Mouse (Mus musculus): ENCODE data around the gene Cenpp. TPM values are rescaled to one million over a fixed set of nuclear protein-coding genes. Genes with fewer than 3 reads are reported as not detected.
A peak's percentile ranks its signal among the peaks of the same experiment; 100 is the strongest.

Gene Cenpp
- polyA plus RNA-seq, 1 experiment from 2014 or later = 34.1 TPM

- H3K4me2 ChIP-seq (replicated peaks; ENCODE audit: low read depth, low read length) = no peak within 1 kb of the TSS
- no peak within 1 kb of the TSS for H3K9ac ChIP-seq (ENCODE audit: low read depth, low read length)
- H3K4me1 ChIP-seq (ENCODE audit: control insufficient read depth, insufficient read depth, low read length) = peaks cover 3% of the 10 kb centered on the region; the same call in 1 of the 2 replicates
- 62% methylated on average over 8 of the region's 8 CpGs for WGBS
- H3K9me3 ChIP-seq (ENCODE audit: control insufficient read depth, low read length) = no peaks in the 10 kb centered on the region
- no peaks in the 10 kb centered on the region for H3K36me3 ChIP-seq (ENCODE audit: control insufficient read depth, insufficient read depth, low read length)
- H3K27me3 ChIP-seq (ENCODE audit: control insufficient read depth, insufficient read depth, low read length) = no peaks in the 10 kb centered on the region
- H3K4me3 ChIP-seq (ENCODE audit: low read length) = no peak within 1 kb of the TSS
- H3K27ac ChIP-seq (ENCODE audit: low read depth, low read length) = peak within 1 kb of the TSS; percentile 86
- ATAC-seq (ENCODE audit: low FRiP score, low TSS enrichment) = no peak
Observed at GRCm38 (mm10) chr13:49581541-49582530, 70.7 kb downstream of the Cenpp start, which contains the start of gene Omd. Gene Omd, plus strand, starts transcription at chr13:49582462.

- 82% methylated on average over 2 of the region's 2 CpGs for WGBS
- Histone ChIP-seq H3K4me2 (replicated peaks; ENCODE audit: low read depth, low read length) (no peak overlapping the region), H3K36me3 (ENCODE audit: control insufficient read depth, insufficient read depth, low read length) (no peaks in the 10 kb centered on the region), H3K4me3 (ENCODE audit: low read length) (no peak overlapping the region), H3K27ac (ENCODE audit: low read depth, low read length) (no peak overlapping the region), H3K4me1 (ENCODE audit: control insufficient read depth, insufficient read depth, low read length) (no peaks in the 10 kb centered on the region), H3K27me3 (ENCODE audit: control insufficient read depth, insufficient read depth, low read length) (no peaks in the 10 kb centered on the region), H3K9ac (ENCODE audit: low read depth, low read length) (no peak overlapping the region), H3K9me3 (ENCODE audit: control insufficient read depth, low read length) (no peaks in the 10 kb centered on the region)
- ATAC-seq (ENCODE audit: low FRiP score, low TSS enrichment) = no peak
Observed at GRCm38 (mm10) chr13:49571418-49571817, 81.2 kb downstream of the Cenpp start.

- no peak for ATAC-seq (ENCODE audit: low FRiP score, low TSS enrichment)
- no peaks in the 10 kb centered on the region for H3K36me3 ChIP-seq (ENCODE audit: control insufficient read depth, insufficient read depth, low read length)
- H3K9ac ChIP-seq (ENCODE audit: low read depth, low read length) = no peak overlapping the region
- H3K4me3 ChIP-seq (ENCODE audit: low read length) = no peak overlapping the region
- no peaks in the 10 kb centered on the region for H3K4me1 ChIP-seq (ENCODE audit: control insufficient read depth, insufficient read depth, low read length)
- 69% methylated on average over 3 of the region's 3 CpGs for WGBS
- no peaks in the 10 kb centered on the region for H3K27me3 ChIP-seq (ENCODE audit: control insufficient read depth, insufficient read depth, low read length)
- H3K9me3 ChIP-seq (ENCODE audit: control insufficient read depth, low read length) = no peaks in the 10 kb centered on the region
- H3K4me2 ChIP-seq (replicated peaks; ENCODE audit: low read depth, low read length) = no peak overlapping the region
- H3K27ac ChIP-seq (ENCODE audit: low read depth, low read length) = no peak overlapping the region
Observed at GRCm38 (mm10) chr13:49570371-49570770, 82.2 kb downstream of the Cenpp start.

GRCm38 (mm10) chr13:49564347-49564746, 88.2 kb downstream of the Cenpp start:
- H3K9me3 ChIP-seq (ENCODE audit: control insufficient read depth, low read length) = no peaks in the 10 kb centered on the region
- no peak overlapping the region for H3K27ac ChIP-seq (ENCODE audit: low read depth, low read length)
- 93% methylated on average over 1 of the region's 1 CpGs for WGBS
- no peaks in the 10 kb centered on the region for H3K4me1 ChIP-seq (ENCODE audit: control insufficient read depth, insufficient read depth, low read length)
- H3K36me3 ChIP-seq (ENCODE audit: control insufficient read depth, insufficient read depth, low read length) = no peaks in the 10 kb centered on the region
- no peak overlapping the region for H3K4me3 ChIP-seq (ENCODE audit: low read length)
- H3K9ac ChIP-seq (ENCODE audit: low read depth, low read length) = no peak overlapping the region
- H3K27me3 ChIP-seq (ENCODE audit: control insufficient read depth, insufficient read depth, low read length) = no peaks in the 10 kb centered on the region
- no peak overlapping the region for H3K4me2 ChIP-seq (replicated peaks; ENCODE audit: low read depth, low read length)
- ATAC-seq (ENCODE audit: low FRiP score, low TSS enrichment) = no peak

- H3K4me2 ChIP-seq (replicated peaks; ENCODE audit: low read depth, low read length) = no peak overlapping the region
- H3K27ac ChIP-seq (ENCODE audit: low read depth, low read length) = no peak overlapping the region
- H3K4me1 ChIP-seq (ENCODE audit: control insufficient read depth, insufficient read depth, low read length) = no peaks in the 10 kb centered on the region
- no peaks in the 10 kb centered on the region for H3K9me3 ChIP-seq (ENCODE audit: control insufficient read depth, low read length)
- ATAC-seq (ENCODE audit: low FRiP score, low TSS enrichment) = no peak
- H3K36me3 ChIP-seq (ENCODE audit: control insufficient read depth, insufficient read depth, low read length) = no peaks in the 10 kb centered on the region
- WGBS = 67% methylated on average over 2 of the region's 2 CpGs
- H3K9ac ChIP-seq (ENCODE audit: low read depth, low read length) = no peak overlapping the region
- H3K4me3 ChIP-seq (ENCODE audit: low read length) = no peak overlapping the region
- no peaks in the 10 kb centered on the region for H3K27me3 ChIP-seq (ENCODE audit: control insufficient read depth, insufficient read depth, low read length)
Observed at GRCm38 (mm10) chr13:49560886-49561285, 91.7 kb downstream of the Cenpp start.

- H3K4me3 ChIP-seq (ENCODE audit: low read length) = no peak overlapping the region
- H3K4me2 ChIP-seq (replicated peaks; ENCODE audit: low read depth, low read length) = no peak overlapping the region
- H3K9me3 ChIP-seq (ENCODE audit: control insufficient read depth, low read length) = no peaks in the 10 kb centered on the region
- no peaks in the 10 kb centered on the region for H3K36me3 ChIP-seq (ENCODE audit: control insufficient read depth, insufficient read depth, low read length)
- H3K9ac ChIP-seq (ENCODE audit: low read depth, low read length) = no peak overlapping the region
- 41% methylated on average over 2 of the region's 2 CpGs for WGBS
- ATAC-seq (ENCODE audit: low FRiP score, low TSS enrichment) = no peak
- no peak overlapping the region for H3K27ac ChIP-seq (ENCODE audit: low read depth, low read length)
- H3K4me1 ChIP-seq (ENCODE audit: control insufficient read depth, insufficient read depth, low read length) = no peaks in the 10 kb centered on the region
- no peaks in the 10 kb centered on the region for H3K27me3 ChIP-seq (ENCODE audit: control insufficient read depth, insufficient read depth, low read length)
Observed at GRCm38 (mm10) chr13:49559185-49559584, 93.4 kb downstream of the Cenpp start.

GRCm38 (mm10) chr13:49556924-49557323, 95.7 kb downstream of the Cenpp start:
- 70% methylated on average over 1 of the region's 1 CpGs for WGBS
- Histone ChIP-seq H3K4me1 (ENCODE audit: control insufficient read depth, insufficient read depth, low read length) (no peaks in the 10 kb centered on the region), H3K4me3 (ENCODE audit: low read length) (no peak overlapping the region), H3K27ac (ENCODE audit: low read depth, low read length) (no peak overlapping the region), H3K27me3 (ENCODE audit: control insufficient read depth, insufficient read depth, low read length) (no peaks in the 10 kb centered on the region), H3K36me3 (ENCODE audit: control insufficient read depth, insufficient read depth, low read length) (no peaks in the 10 kb centered on the region), H3K4me2 (replicated peaks; ENCODE audit: low read depth, low read length) (no peak overlapping the region), H3K9ac (ENCODE audit: low read depth, low read length) (no peak overlapping the region), H3K9me3 (ENCODE audit: control insufficient read depth, low read length) (no peaks in the 10 kb centered on the region)
- ATAC-seq (ENCODE audit: low FRiP score, low TSS enrichment) = no peak

- H3K27me3 ChIP-seq (ENCODE audit: control insufficient read depth, insufficient read depth, low read length) = no peaks in the 10 kb centered on the region
- no peak for ATAC-seq (ENCODE audit: low FRiP score, low TSS enrichment)
- H3K4me3 ChIP-seq (ENCODE audit: low read length) = no peak overlapping the region
- H3K27ac ChIP-seq (ENCODE audit: low read depth, low read length) = no peak overlapping the region
- no peak overlapping the region for H3K9ac ChIP-seq (ENCODE audit: low read depth, low read length)
- WGBS = 81% methylated on average over 1 of the region's 1 CpGs
- no peaks in the 10 kb centered on the region for H3K4me1 ChIP-seq (ENCODE audit: control insufficient read depth, insufficient read depth, low read length)
- no peaks in the 10 kb centered on the region for H3K36me3 ChIP-seq (ENCODE audit: control insufficient read depth, insufficient read depth, low read length)
- no peak overlapping the region for H3K4me2 ChIP-seq (replicated peaks; ENCODE audit: low read depth, low read length)
- H3K9me3 ChIP-seq (ENCODE audit: control insufficient read depth, low read length) = no peaks in the 10 kb centered on the region
Observed at GRCm38 (mm10) chr13:49556203-49556602, 96.4 kb downstream of the Cenpp start.

GRCm38 (mm10) chr13:49554519-49554918, 98.1 kb downstream of the Cenpp start:
- Histone ChIP-seq H3K4me3 (ENCODE audit: low read length) (no peak overlapping the region), H3K36me3 (ENCODE audit: control insufficient read depth, insufficient read depth, low read length) (no peaks in the 10 kb centered on the region), H3K9me3 (ENCODE audit: control insufficient read depth, low read length) (no peaks in the 10 kb centered on the region), H3K27me3 (ENCODE audit: control insufficient read depth, insufficient read depth, low read length) (no peaks in the 10 kb centered on the region), H3K27ac (ENCODE audit: low read depth, low read length) (no peak overlapping the region), H3K9ac (ENCODE audit: low read depth, low read length) (no peak overlapping the region), H3K4me1 (ENCODE audit: control insufficient read depth, insufficient read depth, low read length) (no peaks in the 10 kb centered on the region), H3K4me2 (replicated peaks; ENCODE audit: low read depth, low read length) (no peak overlapping the region)
- WGBS = 84% methylated on average over 5 of the region's 5 CpGs
- no peak for ATAC-seq (ENCODE audit: low FRiP score, low TSS enrichment)

Measured in kidney, embryonic 14.5 days (tissue).